Mouse (Mus musculus): ENCODE results near the gene Trpv3.

GRCm38 (mm10) chr11:73258664-73259063 is 8.5 kb upstream of the Trpv3 start:
- no peak for TF ChIP-seq CTCF (IDR thresholded peaks at IDR 0.05; ENCODE audit: extremely low read depth, insufficient read depth, insufficient read length, insufficient replicate concordance)
- no peak for TF ChIP-seq POLR2A (IDR thresholded peaks at IDR 0.05; ENCODE audit: low read depth, low read length)
